Mouse (Mus musculus): Measurements from ENCODE around the gene Zfp512b.

Zfp512b gene

DNA sequence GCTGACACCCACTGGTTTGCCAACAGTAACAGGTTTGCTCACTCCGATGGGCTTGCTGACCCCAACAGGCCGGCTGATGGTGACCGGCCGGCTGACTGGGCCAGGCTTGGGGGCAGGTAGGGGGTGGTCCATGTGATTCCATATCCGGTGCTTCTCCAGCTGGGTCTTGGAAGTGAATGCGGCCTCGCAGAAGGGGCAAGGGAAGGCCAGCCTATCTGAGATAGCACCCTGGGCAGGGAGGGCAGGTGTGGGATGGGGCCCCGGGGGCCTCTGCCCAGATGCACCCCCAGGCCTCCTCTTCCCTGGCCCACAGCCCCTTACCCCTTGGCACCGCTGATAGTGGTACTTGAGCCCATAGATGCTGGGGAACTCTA is 2.9 kb downstream of the Zfp512b start:
- DNase-seq (ENCODE audit: low read depth, low spot score): no peak

DNA sequence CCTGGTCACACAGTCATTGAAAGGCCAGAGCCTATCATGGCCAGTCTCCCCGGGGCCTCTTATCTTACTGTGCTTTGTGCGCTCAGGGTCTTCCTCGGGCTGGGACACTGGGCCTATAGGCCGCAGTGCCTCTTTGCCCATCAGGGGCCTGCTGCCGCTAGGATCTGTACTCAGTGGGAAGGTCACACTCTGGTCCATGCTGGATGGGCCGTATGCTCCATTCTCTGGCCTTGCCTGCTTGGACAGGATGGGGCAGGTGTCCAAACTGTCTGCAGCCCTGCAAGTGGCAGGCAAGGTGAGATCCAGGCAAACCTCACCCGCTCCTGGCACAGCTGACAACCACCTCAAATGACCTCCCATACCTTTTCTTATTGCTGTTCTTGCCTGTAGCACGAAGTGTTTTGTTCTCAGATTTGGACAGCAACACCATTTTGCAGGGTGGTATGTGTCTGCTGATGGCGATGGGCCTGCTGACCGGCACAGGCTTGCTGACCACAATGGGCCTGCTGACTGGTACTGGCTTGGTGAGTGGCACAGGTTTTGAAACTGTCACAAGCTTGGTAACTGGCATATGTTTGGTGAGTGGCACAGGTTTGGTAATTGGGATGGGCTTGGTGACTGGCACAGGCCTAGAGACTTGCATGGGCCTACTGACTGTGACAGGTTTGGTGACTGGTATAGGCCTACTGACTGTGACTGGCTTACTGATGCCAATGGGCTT is 3.4 kb downstream of the Zfp512b start:
- DNase-seq (ENCODE audit: low read depth, low spot score): no peak

DNA sequence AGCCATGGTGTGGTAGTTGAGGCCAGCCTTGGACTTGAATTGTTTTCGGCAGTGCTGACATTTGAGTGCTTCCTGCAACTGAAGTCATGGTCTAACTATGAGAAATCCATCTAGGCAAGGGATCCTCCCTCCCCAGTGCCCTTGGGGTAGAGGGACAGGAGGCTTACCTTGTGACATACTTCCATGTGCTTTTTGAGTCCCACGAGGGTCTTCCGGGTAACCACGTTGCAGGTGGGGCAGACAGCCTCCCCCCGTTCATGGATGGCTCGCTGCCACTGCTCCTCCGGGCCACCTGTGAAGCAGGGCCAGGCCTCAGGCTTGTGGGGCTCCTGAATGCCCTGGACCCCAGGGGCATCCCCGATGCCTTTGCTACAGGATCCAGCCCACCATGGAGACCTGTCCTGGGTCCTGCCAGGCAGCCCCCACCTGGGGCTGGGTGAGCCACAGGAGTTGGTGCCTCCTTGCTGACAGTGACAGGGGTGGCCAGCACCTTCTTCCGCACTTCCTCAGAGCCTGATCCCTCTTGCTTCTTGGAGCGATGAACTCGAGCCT is 4.3 kb downstream of the Zfp512b start:
- DNase-seq (ENCODE audit: low read depth, low spot score): no peak

DNA sequence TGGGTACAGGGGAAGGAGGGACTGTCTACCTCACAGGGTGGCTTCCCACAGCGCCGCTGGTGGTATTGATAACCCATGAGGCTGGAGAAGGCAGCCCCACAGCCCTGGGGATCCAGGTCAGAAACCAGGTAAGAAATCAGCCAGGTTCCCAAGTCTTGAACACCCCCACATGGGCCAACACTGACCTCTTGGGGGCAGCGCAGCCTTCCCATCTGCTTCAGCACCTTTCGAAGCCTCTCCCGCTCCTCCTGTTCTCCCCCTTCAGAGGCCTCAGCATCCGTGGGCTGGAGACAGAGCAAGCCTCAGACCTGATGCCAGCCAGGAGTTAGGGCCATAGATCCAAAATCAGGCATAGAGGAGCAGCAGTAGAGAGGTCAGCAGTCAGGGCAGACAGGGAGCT is 4.8 kb downstream of the Zfp512b start:
- no peak for DNase-seq (ENCODE audit: low read depth, low spot score)

DNA sequence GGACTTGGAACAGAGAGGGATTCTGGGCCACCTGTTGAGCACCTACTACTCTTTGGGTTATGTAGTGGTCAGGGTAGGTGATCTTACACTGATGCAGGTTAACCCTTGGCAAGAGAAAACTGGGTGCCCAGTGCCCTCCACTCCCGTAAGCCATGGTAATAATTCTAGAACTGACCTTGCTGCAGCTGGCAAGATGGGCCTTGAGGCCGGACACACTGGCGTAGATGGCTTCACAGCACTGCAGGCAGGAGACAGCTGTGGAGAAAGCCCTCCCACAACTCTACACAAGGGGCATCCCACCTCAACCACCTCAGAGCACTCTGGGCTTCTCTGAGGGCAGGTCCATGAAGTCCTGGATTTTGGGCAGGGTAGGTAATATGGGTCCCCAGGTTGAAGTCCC is 6.5 kb downstream of the Zfp512b start:
- DNase-seq (ENCODE audit: low read depth, low spot score): no peak

DNA sequence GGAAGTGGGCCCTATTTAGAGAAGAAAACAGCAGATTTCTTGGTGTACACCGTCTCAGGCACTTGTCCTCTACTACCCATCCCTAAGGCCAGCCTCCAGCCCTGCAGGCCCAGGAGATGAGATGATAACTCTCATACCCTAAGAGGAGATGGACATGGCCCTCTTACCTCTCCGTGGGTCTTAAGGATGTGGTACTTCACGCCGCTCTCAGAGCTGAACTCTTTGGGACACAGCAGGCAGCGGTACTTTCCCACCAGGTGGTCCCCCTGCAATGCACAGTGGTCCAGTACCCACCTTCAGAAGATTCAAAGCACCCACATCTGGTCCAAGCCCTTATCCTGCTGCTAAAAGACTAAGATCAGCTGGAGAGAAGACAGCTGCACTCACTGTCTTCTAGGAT is 7.1 kb downstream of the Zfp512b start:
- DNase-seq (ENCODE audit: low read depth, low spot score): no peak

DNA sequence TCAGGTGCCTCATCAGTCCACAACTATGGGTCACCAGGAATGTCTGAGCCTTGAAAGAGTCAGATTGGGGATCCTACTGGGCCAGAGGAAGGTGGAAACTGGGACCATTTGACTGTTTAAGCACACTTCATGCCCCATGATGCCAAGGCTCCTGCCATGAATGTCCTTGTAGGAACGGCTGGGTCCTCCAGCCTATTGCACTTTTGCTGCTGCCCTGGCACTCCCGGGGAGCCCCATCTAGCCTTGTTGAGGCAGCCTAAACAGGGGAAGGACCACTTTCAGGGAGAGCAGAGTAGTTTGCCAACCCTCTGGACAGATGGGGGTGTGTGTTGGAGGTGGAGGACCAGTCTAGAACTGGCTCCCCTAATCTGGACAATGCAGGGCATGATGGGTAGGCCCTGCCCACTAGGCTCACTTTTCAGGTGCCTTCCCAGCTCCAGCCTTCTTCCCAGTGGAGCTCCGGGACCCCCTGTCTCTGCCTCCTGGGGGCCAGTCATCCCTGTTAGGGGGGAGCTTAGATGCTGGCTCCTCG is 8.1 kb downstream of the Zfp512b start, which contains the start of gene Uckl1:
Gene Uckl1 (minus strand): TSS at position 482 of the 532 bp plus-strand sequence.
- DNase-seq (ENCODE audit: low read depth, low spot score): no peak

DNA sequence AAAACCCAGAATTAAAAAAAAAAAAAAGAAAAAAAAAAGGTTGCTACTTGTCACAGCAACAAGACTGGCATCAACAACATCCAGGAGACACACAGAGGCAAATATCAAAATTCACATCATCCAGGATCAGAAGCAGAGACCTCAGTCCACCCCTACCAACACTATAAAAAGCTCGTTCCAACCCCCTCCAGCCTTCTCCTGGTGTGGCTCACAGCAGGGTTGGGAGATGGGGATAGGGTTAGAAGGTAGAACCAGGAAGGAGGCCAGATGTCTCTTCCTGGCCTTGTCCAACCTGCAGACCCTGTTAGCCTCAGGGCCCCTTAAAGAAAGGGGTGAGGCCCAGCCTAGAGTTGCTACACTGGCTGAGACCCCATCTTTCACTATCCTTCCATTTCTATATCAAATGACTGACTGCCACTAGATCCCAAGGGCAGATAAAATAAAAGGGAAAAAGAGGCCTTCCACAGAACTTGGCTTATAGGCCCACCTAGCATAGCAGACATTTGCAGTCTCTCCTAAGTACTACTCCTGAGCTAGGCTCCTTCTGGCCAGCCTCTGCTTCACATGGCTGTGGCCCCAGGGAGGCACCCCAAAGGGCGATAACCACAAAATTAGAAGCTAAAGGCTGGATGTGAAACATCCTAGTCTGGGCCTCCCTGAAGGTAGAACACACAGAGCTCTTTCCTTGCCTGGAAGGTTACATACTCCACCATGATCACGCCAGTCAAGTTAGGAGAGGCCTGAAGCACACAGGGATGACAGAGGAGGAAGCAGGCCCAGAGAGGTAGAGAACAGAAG is 8.9 kb downstream of the Zfp512b start:
- no peak for DNase-seq (ENCODE audit: low read depth, low spot score)

DNA sequence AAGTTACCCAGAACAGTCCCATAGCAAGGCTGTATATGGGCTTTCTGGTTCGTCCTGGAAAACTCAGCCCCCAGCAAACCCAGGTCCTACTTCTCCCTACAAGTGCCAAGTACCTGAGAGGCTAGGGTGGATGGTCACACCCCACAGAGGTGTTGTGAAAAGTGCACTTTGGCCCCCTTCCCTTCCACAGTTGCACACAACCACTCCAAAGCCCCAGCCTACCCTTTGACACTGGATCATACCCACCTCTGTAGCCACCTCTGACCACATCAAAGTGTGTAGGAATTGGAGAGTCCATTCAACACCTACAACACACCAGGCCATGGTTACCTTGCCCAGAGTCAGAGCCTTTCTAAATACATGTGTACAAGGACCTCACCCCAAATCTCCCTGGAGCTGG is 9.7 kb downstream of the Zfp512b start:
- DNase-seq (ENCODE audit: low read depth, low spot score): no peak

DNA sequence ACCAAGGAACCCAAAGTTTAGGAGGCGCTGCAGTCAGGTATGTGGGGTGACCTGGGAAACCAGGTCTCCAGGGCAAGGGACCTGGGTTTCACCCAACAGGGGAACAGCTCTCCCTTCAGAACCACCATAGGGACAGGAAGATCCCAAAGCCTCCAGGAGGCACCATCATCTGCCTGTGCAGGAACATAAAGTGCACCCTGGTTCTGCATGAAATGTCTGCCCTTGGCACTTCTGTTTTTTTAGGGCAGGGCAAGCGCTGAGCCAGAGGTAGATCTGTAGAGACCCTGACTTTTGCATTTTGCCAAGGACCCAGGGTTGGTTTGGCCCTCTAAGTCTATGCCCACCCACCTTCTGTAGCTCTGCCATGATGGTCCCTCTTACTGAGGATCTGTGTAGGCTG is 10.2 kb downstream of the Zfp512b start:
- no peak for DNase-seq (ENCODE audit: low read depth, low spot score)

DNA sequence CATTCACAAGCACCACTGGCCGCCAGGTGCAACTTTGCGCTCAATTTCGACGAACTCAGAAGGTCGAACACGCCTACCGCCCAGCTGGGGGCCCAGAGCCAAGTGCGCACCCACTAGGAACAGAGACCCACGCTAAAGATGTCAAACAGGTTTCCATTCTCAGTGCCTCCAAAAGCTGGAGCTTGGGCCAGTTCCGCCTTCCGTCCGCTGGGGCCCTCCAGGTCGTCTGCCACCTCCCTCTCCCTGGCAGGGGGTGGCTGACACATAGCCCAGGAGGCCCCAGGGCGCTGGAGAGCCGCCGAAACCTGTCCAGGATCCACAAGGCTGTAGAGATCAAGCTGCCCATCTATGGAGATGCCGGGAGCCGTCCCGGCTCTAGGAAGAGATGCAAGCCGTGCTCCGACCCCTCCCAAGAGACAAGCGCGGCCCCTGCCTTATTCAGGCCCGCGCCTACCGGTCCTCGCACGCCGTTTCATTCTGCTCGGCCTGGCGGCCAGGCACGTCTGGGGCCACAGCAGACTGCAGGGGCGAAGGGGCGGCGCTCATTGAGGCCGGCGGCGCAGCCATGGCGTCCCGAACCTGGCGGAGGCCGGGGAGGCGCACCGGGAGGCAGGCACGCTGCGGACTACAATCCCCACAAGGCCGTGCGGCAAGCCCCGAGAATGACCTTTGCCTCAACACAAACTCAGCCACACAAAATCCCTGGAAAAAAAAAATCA is 11.0 kb downstream of the Zfp512b start:
- peak; percentile 81 for DNase-seq (ENCODE audit: low read depth, low spot score)

DNA sequence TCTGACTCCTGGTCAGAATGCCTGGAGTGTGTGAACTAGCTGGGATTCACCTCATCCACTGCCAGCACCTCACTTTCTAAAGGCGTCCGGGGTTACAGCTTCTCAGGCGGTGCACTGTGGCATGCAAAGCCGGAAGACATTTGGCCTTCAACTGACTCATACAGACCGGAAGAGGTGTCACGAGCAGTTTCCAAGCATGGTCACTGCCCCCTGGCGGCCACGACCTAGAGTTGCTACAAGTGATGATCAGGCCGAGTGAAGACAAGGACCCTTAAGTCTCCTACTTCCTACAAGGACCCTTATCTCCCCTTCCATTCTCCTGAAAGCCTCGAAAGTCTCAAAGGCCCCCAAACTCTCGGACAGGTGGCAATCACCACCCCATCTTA is 11.6 kb downstream of the Zfp512b start:
- peak; percentile 92 for DNase-seq (ENCODE audit: low read depth, low spot score)

DNA sequence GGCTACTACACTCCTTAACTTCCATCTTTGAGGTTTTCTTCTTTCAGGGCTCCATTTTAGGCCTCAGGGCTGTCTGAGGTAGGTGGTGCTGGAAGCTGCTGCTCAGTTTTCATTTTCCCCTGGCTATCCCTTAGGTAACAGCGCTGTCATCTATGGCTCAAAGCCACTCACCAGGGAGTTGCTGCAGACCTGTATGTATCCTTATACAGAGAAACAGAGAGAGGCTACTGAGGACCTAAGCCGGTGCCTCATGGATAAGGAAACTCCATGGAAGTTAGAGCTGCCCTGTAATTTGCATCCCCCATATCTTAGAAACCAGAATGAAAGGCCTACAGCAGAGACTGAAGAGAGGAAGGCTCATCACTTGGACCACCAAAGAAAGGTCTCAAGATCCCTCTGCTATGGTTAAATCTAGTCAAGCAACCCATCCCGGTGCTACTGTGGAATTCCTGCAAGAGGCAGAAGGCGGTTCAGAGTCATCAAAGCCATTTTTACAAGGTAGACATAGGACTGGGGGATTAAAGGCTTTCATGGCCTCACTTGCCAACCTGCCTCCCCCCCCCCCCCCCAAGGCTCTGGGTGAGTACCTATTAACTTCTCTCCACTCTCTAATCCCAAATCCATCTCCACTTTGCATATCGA is 12.4 kb downstream of the Zfp512b start:
- no peak for DNase-seq (ENCODE audit: low read depth, low spot score)

DNA sequence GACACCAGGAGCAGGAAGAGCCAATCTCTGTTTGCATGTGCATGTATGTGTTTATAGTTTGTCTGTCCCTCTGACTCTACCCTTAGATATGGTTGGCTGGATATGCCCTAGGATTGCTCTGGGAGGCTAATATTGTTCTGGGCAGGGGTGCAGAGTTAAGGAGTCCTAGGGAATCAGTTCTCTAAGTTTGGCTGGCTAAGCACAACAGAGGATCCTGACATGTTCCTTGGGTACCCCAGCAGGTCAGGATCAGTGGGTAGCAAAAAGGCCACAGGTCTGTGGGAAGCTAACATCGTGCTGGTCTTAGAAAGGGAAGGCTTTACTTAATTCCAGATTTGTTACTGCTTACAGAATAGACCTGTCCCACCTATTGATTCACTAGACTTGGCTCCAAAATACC is 12.9 kb downstream of the Zfp512b start:
- DNase-seq (ENCODE audit: low read depth, low spot score): no peak

DNA sequence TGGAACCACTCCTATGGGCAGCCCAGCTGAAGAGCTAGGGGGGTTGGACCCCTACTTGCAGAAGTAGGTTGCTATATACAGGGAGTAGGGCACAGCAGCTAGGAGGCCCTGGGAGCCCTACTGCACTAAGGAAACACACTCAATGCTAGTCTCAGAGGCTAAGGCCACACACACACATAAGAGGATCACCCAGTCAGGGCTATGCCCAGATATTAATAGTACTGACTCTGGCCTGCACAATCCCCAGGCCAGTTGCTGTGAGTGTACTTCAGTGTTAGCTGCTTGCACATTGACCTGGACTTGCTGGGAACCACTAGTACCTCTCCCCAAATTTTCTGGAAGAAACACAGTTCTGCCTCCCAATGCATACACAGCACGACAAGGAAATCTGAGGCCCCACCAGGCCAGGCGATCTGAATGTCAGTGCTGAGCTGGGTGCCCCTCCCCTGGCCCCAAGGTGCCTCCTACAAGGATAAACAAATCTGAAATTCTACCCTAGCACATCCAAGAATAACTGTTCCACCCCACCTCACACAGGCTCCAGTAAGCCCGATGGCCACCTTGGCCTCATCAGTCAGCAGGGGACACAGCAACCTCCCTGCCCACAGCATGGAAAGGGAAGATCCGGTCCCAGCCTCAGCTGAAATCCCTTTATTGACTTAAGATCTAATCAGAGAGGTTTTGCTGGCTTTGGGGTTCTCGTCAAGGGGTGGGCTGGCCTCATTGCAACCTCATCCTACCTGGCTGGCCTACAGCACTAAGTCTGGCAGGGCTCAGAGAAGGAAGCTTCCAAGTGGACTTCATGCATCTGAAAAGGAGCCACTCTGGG is 13.6 kb downstream of the Zfp512b start:
- DNase-seq (ENCODE audit: low read depth, low spot score): no peak

DNA sequence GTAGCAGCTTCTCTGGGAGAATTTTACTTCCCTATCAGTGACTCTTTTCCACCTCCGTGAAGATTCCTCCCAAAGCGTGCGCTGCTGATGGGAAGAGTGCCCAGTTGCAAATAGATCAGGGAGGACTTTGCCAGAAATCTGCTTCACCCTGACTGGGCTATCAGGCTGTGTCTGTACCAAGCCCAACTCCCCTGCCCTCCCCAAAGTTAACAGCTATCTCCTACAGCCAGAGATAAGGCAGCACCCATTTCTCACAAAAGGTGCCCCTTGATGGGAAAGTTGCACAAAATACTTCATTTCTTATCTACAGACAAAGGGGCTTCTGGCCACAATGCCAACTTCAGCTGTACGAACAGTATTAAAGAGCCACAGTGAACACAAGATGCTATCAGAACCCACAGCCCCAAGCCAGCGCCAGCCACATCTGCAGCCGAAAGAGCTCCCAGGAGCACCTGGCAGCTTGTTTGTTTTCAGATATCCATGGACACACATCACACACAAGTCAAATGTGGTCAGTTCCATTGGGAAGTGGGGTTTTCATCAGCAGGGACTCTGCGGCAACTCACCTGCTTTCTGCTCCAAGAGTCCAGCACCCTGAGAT is 14.5 kb downstream of the Zfp512b start:
- no peak for DNase-seq (ENCODE audit: low read depth, low spot score)

DNA sequence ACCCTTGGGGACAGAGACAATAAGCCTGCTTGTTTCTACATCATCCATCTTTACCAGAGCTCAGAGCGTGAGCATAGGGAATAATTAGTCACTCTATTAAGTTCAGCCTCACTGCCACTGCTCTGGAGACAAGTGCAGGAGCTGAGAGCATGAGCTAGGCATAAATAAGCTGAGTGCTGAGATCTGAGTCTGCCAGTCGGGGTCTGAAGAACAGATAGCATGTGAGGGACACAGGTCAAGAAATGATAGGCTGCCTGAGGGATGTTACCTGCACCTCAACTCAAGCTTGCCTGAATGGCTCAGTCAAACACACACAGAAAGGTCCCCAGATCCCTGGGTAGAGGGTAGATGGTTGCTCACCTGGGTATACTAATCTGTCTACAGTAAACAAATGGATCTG is 15.5 kb downstream of the Zfp512b start:
- no peak for DNase-seq (ENCODE audit: low read depth, low spot score)

DNA sequence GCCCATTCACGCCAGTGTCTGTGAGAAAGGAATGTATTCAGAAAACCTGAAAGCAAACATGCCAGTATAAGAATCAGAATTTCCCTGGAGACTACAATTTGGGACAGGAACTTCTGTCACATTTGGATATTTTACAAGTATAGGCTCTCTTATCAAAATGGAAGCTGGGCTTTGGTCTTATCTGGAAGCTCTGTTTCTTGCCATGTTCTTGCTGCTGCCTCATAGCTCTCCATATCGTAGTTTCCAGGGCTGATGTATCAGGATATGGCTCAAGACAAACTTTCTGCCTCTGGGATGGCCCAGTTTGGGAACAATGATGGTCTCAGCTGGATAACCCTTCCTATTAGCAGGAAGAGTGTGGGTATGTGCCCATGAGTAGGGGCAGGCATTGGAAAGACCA is 16.0 kb downstream of the Zfp512b start:
- DNase-seq (ENCODE audit: low read depth, low spot score): no peak

DNA sequence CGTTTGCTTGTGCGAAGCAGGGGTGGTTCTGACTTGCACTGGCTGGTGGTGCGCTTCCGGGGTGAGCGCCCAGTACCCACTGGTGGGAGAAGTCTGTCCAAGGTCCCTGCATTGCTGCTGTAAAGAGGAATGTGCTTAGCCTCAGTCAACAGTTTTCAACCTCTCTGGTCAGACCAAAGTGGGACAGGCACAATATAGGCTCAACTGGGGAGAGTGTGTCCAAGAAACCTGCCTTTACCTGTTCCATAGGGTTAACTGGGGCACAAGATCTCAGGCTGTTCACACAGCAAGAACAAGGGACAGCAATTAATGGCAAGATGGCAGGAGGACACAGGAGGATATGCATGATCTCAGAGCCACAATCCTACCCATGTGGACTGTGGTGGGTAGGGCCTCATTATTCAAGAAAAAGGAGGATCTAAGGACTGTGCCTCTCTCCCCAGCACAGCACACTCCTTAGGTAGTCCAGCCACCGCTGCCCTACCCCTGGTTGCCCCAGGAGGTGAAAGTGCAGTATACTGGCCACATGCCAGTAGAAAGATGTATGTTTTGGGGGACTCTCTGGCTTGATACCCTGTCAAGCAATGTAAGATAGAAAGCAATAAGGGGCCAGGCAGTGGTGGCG is 17.6 kb downstream of the Zfp512b start:
- no peak for DNase-seq (ENCODE audit: low read depth, low spot score)

DNA sequence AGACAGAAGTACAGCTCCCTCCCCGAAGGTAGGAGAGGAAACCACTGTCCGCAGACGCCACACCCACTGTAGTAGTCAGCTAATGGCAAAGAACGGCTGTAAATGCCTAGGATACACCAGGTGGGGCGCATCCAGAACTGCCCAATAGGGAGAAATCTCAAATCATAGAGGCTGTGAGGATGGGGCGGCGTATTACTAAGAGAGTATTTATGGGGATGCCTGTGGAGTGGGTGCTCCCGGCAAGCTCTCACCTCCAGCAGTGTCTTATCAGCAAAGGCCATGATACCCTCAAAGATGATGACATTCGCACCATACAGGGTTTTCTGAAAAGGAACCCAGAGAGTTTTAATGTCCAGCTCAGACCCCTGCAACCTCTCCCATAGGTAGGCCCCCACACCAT is 18.6 kb downstream of the Zfp512b start:
- no peak for DNase-seq (ENCODE audit: low read depth, low spot score)
